Mouse (Mus musculus): Measurements from ENCODE around the gene Nup50.

The Nup50 gene

GRCm38 (mm10) chr15:84953259-84953658 lies 30.0 kb downstream of the Nup50 start:
- DNase-seq (ENCODE audit: low read depth, low spot score): no peak

GRCm38 (mm10) chr15:84957851-84958250 lies 34.6 kb downstream of the Nup50 start:
- DNase-seq (ENCODE audit: low read depth, low spot score): no peak

GRCm38 (mm10) chr15:84958331-84958730 lies 35.1 kb downstream of the Nup50 start:
- DNase-seq (ENCODE audit: low read depth, low spot score): no peak

- no peak for DNase-seq (ENCODE audit: low read depth, low spot score)
Observed at GRCm38 (mm10) chr15:84959891-84960290, 36.7 kb downstream of the Nup50 start.

GRCm38 (mm10) chr15:84960692-84961091 lies 37.5 kb downstream of the Nup50 start:
- no peak for DNase-seq (ENCODE audit: low read depth, low spot score)

- no peak for DNase-seq (ENCODE audit: low read depth, low spot score)
Observed at GRCm38 (mm10) chr15:84962518-84962917, 39.3 kb downstream of the Nup50 start.

GRCm38 (mm10) chr15:84964771-84965170 lies 41.6 kb downstream of the Nup50 start:
- no peak for DNase-seq (ENCODE audit: low read depth, low spot score)

GRCm38 (mm10) chr15:84965575-84966360 lies 42.6 kb downstream of the Nup50 start:
- peak; percentile 51 for DNase-seq (ENCODE audit: low read depth, low spot score)

GRCm38 (mm10) chr15:84968534-84968933 lies 45.3 kb downstream of the Nup50 start:
- DNase-seq (ENCODE audit: low read depth, low spot score): no peak

GRCm38 (mm10) chr15:84972860-84973543 lies 49.8 kb downstream of the Nup50 start:
- DNase-seq (ENCODE audit: low read depth, low spot score): no peak

GRCm38 (mm10) chr15:84973544-84973871 lies 50.3 kb downstream of the Nup50 start:
- no peak for DNase-seq (ENCODE audit: low read depth, low spot score)

- no peak for DNase-seq (ENCODE audit: low read depth, low spot score)
Observed at GRCm38 (mm10) chr15:84975729-84976128, 52.5 kb downstream of the Nup50 start.

GRCm38 (mm10) chr15:84981609-84982313 lies 58.5 kb downstream of the Nup50 start:
- DNase-seq (ENCODE audit: low read depth, low spot score): no peak

- peak; percentile 32 for DNase-seq (ENCODE audit: low read depth, low spot score)
Observed at GRCm38 (mm10) chr15:84982888-84983287, 59.7 kb downstream of the Nup50 start.

- no peak for DNase-seq (ENCODE audit: low read depth, low spot score)
Observed at GRCm38 (mm10) chr15:84983721-84984120, 60.5 kb downstream of the Nup50 start.

GRCm38 (mm10) chr15:84985516-84986160 lies 62.4 kb downstream of the Nup50 start:
- no peak for DNase-seq (ENCODE audit: low read depth, low spot score)

GRCm38 (mm10) chr15:84986171-84987019 lies 63.2 kb downstream of the Nup50 start:
- DNase-seq (ENCODE audit: low read depth, low spot score): no peak

GRCm38 (mm10) chr15:84987020-84987815 lies 64.0 kb downstream of the Nup50 start:
- DNase-seq (ENCODE audit: low read depth, low spot score): no peak

GRCm38 (mm10) chr15:84987874-84988825 lies 64.9 kb downstream of the Nup50 start, which contains the start of gene 5031439G07Rik:
Gene 5031439G07Rik, minus strand, starts transcription at chr15:84988551.
- peak; percentile 97 for DNase-seq (ENCODE audit: low read depth, low spot score)
